Mouse (Mus musculus): ENCODE measurements at regions not wholly inside any gene's neighbourhood (a gene's known extent, or its start where the extent isn't known, plus 50 kb on each side); places are given as distances from the start of the nearest gene placed in this dataset.

- no peak for ATAC-seq (ENCODE audit: extremely low read depth, insufficient number of reproducible peaks, low FRiP score, poor library complexity, severe bottlenecking)
- Histone ChIP-seq H3K36me3 (replicated peaks) (no peaks in the 10 kb centered on the region), H3K4me1 (ENCODE audit: insufficient read depth, low read depth, low read length) (peaks cover 61% of the 10 kb centered on the region), H3K27me3 (ENCODE audit: insufficient read depth, low read length) (peaks cover 4% of the 10 kb centered on the region; the same call in 1 of the 2 replicates), H3K9me3 (replicated peaks) (no peaks in the 10 kb centered on the region), H3K4me3 (ENCODE audit: low read depth, low read length) (no peak overlapping the region)
- no peak for TF ChIP-seq TAL1 (conservative IDR thresholded peaks at IDR 0.05; ENCODE audit: low read depth, low read length)
- TF ChIP-seq CTCF (IDR thresholded peaks at IDR 0.05; ENCODE audit: low read depth, low read length): no peak
- DNase-seq (ENCODE audit: low spot score): no peak
These were observed 387.7 kb upstream of the Runx1 start for GRCm38 (mm10) chr16:93213618-93214017.

DNA sequence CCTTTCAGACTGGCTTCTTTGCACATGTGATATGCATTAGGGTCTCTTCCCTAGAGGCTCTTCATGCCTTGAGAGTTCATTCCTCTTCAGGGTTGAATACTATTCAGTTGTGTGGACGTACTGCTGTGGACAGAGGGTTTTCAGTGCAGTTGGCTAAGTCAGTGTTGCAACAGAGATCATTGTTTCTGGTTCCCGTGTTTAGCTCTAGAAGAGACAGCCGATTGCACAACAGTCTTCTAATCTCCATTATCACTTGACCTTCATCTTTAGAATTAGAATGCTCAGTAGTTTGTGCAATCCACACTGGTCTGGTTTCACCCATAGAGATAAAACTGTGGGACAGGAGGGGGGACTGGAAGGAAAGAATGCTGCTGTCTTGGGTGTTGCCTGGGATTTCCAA, 381.7 kb upstream of the Runx1 start:
- DNase-seq (ENCODE audit: low spot score): no peak
- TF ChIP-seq TAL1 (conservative IDR thresholded peaks at IDR 0.05; ENCODE audit: low read depth, low read length) (no peak), CTCF (IDR thresholded peaks at IDR 0.05; ENCODE audit: low read depth, low read length) (no peak), POLR2AphosphoS5 (IDR thresholded peaks at IDR 0.05; ENCODE audit: insufficient replicate concordance, low read depth, low read length) (no peak), GATA1 (IDR thresholded peaks at IDR 0.05; ENCODE audit: borderline replicate concordance, low read length) (no peak), GATA2 (IDR thresholded peaks at IDR 0.05; ENCODE audit: borderline replicate concordance, low read depth, low read length) (no peak)
- Histone ChIP-seq H3K9me3 (replicated peaks) (no peaks in the 10 kb centered on the region), H3K4me3 (ENCODE audit: low read depth, low read length) (no peak overlapping the region), H3K4me1 (ENCODE audit: insufficient read depth, low read depth, low read length) (peaks cover 48% of the 10 kb centered on the region), H3K36me3 (replicated peaks) (no peaks in the 10 kb centered on the region), H3K27me3 (ENCODE audit: insufficient read depth, low read length) (peaks cover 8% of the 10 kb centered on the region; the same call in 1 of the 2 replicates)
- ATAC-seq (ENCODE audit: extremely low read depth, insufficient number of reproducible peaks, low FRiP score, poor library complexity, severe bottlenecking): no peak

- Histone ChIP-seq H3K9me3 (replicated peaks) (no peaks in the 10 kb centered on the region), H3K4me1 (ENCODE audit: insufficient read depth, low read depth, low read length) (peaks cover 46% of the 10 kb centered on the region), H3K36me3 (replicated peaks) (no peaks in the 10 kb centered on the region), H3K27me3 (ENCODE audit: insufficient read depth, low read length) (peaks cover 8% of the 10 kb centered on the region; the same call in 1 of the 2 replicates), H3K4me3 (ENCODE audit: low read depth, low read length) (no peak overlapping the region)
- TF ChIP-seq GATA1 (IDR thresholded peaks at IDR 0.05; ENCODE audit: borderline replicate concordance, low read length): no peak
- TF ChIP-seq GATA2 (IDR thresholded peaks at IDR 0.05; ENCODE audit: borderline replicate concordance, low read depth, low read length): no peak
- TF ChIP-seq POLR2AphosphoS5 (IDR thresholded peaks at IDR 0.05; ENCODE audit: insufficient replicate concordance, low read depth, low read length): no peak
- TF ChIP-seq TAL1 (conservative IDR thresholded peaks at IDR 0.05; ENCODE audit: low read depth, low read length): no peak
- TF ChIP-seq CTCF (IDR thresholded peaks at IDR 0.05; ENCODE audit: low read depth, low read length): no peak
- DNase-seq (ENCODE audit: low spot score): no peak
- no peak for ATAC-seq (ENCODE audit: extremely low read depth, insufficient number of reproducible peaks, low FRiP score, poor library complexity, severe bottlenecking)
These were observed 381.3 kb upstream of the Runx1 start for GRCm38 (mm10) chr16:93207217-93207616.

- Histone ChIP-seq H3K9me3 (replicated peaks) (no peaks in the 10 kb centered on the region), H3K4me1 (ENCODE audit: insufficient read depth, low read depth, low read length) (peaks cover 46% of the 10 kb centered on the region), H3K36me3 (replicated peaks) (no peaks in the 10 kb centered on the region), H3K4me3 (ENCODE audit: low read depth, low read length) (no peak overlapping the region), H3K27me3 (ENCODE audit: insufficient read depth, low read length) (peaks cover 8% of the 10 kb centered on the region; the same call in 1 of the 2 replicates)
- DNase-seq (ENCODE audit: low spot score) (no peak), ATAC-seq (ENCODE audit: extremely low read depth, insufficient number of reproducible peaks, low FRiP score, poor library complexity, severe bottlenecking) (no peak)
- TF ChIP-seq POLR2AphosphoS5 (IDR thresholded peaks at IDR 0.05; ENCODE audit: insufficient replicate concordance, low read depth, low read length) (no peak), TAL1 (conservative IDR thresholded peaks at IDR 0.05; ENCODE audit: low read depth, low read length) (no peak), GATA2 (IDR thresholded peaks at IDR 0.05; ENCODE audit: borderline replicate concordance, low read depth, low read length) (no peak), CTCF (IDR thresholded peaks at IDR 0.05; ENCODE audit: low read depth, low read length) (no peak), GATA1 (IDR thresholded peaks at IDR 0.05; ENCODE audit: borderline replicate concordance, low read length) (no peak)
These were observed 380.4 kb upstream of the Runx1 start for GRCm38 (mm10) chr16:93206325-93206724.

DNA sequence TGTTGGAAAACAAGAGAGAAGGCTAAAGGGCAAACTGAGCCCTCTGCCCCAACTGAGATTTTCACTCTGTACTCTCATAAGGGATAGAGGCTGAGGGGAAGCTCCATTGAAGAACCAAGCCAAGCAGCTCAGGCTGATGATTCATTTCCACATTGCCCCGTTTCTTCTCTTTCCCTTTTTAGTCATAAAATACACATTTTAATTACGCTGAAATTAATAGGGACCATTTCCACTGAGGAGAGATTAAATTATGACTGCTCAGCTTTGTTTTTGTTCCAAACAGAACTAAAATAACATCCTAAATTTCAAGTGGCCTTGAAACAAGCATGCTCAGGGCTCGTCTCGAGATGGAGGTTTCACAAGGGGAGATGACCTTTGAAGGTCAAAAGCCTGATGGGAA, 378.7 kb upstream of the Runx1 start:
- Histone ChIP-seq H3K4me3 (ENCODE audit: low read depth, low read length) (no peak overlapping the region), H3K9me3 (replicated peaks) (no peaks in the 10 kb centered on the region), H3K27me3 (ENCODE audit: insufficient read depth, low read length) (peaks cover 8% of the 10 kb centered on the region; the same call in 1 of the 2 replicates), H3K36me3 (replicated peaks) (no peaks in the 10 kb centered on the region), H3K4me1 (ENCODE audit: insufficient read depth, low read depth, low read length) (peaks cover 42% of the 10 kb centered on the region)
- DNase-seq (ENCODE audit: low spot score): no peak
- ATAC-seq (ENCODE audit: extremely low read depth, insufficient number of reproducible peaks, low FRiP score, poor library complexity, severe bottlenecking): no peak
- TF ChIP-seq CTCF (IDR thresholded peaks at IDR 0.05; ENCODE audit: low read depth, low read length) (no peak), GATA2 (IDR thresholded peaks at IDR 0.05; ENCODE audit: borderline replicate concordance, low read depth, low read length) (no peak), POLR2AphosphoS5 (IDR thresholded peaks at IDR 0.05; ENCODE audit: insufficient replicate concordance, low read depth, low read length) (no peak), TAL1 (conservative IDR thresholded peaks at IDR 0.05; ENCODE audit: low read depth, low read length) (no peak), GATA1 (IDR thresholded peaks at IDR 0.05; ENCODE audit: borderline replicate concordance, low read length) (no peak)

- Histone ChIP-seq H3K27me3 (ENCODE audit: insufficient read depth, low read length) (no peaks in the 10 kb centered on the region; the same call in 1 of the 2 replicates), H3K36me3 (replicated peaks) (no peaks in the 10 kb centered on the region), H3K4me3 (ENCODE audit: low read depth, low read length) (no peak overlapping the region), H3K9me3 (replicated peaks) (no peaks in the 10 kb centered on the region), H3K4me1 (ENCODE audit: insufficient read depth, low read depth, low read length) (peaks cover 45% of the 10 kb centered on the region)
- DNase-seq (ENCODE audit: low spot score) (no peak), ATAC-seq (ENCODE audit: extremely low read depth, insufficient number of reproducible peaks, low FRiP score, poor library complexity, severe bottlenecking) (no peak)
- TF ChIP-seq CTCF (IDR thresholded peaks at IDR 0.05; ENCODE audit: low read depth, low read length) (no peak), GATA1 (IDR thresholded peaks at IDR 0.05; ENCODE audit: borderline replicate concordance, low read length) (no peak), TAL1 (conservative IDR thresholded peaks at IDR 0.05; ENCODE audit: low read depth, low read length) (no peak), POLR2AphosphoS5 (IDR thresholded peaks at IDR 0.05; ENCODE audit: insufficient replicate concordance, low read depth, low read length) (no peak), GATA2 (IDR thresholded peaks at IDR 0.05; ENCODE audit: borderline replicate concordance, low read depth, low read length) (no peak)
These were observed 376.6 kb upstream of the Runx1 start for GRCm38 (mm10) chr16:93202591-93202990.
